Mouse (Mus musculus): ENCODE results near the gene Abhd12.

GRCm38 (mm10) chr2:150885814-150886213 lies 18.7 kb downstream of the Abhd12 start:
- TF ChIP-seq EP300 (optimal IDR thresholded peaks at IDR 0.05) (no peak), CTCF (IDR thresholded peaks at IDR 0.05; ENCODE audit: low read depth) (no peak)

Data from stomach, postnatal 0 days (tissue).